Comparison of ENCODE assay signal across 16 mouse cellular contexts in the genomic region with DNA sequence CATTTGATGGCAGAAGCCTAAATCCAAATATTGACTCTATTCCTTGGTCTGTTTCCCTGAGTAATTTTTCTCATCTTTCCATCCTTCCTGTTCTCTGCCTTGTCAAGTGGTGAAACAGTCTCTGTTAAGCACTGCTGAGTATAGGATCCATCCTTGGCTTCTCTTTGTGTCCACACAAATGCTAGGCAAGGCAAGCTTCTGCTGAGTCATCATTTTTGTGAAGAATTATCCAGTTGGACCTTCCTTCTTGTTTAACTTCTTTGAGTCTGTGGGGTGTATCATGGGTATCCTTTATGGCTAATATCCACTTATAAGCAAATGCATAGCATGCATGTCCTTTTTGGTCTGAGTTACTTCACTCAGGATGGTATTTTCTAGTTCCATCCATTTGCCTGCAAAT.
"Had no signal": no experiment of that assay in that cellular context is flagged by ENCODE, and none has a peak within 500 bp of the region (broad histone marks: within the 10 kb centered on the region; RNA-seq: fewer than 3 reads in every experiment).

No protein-coding gene starts in this region.

- H3K9ac ChIP-seq: neural tube, embryonic 13.5 days; neural tube, embryonic 15.5 days; stomach, embryonic 15.5 days had no signal

- H3K27ac ChIP-seq: neural tube, embryonic 13.5 days; neural tube, embryonic 15.5 days; stomach, embryonic 15.5 days; stomach, postnatal 0 days had no signal

- H3K27me3 ChIP-seq: neural tube, embryonic 13.5 days; neural tube, embryonic 15.5 days; stomach, embryonic 15.5 days had no signal

- H3K4me3 ChIP-seq: neural tube, embryonic 13.5 days; neural tube, embryonic 15.5 days; stomach, embryonic 15.5 days had no signal

- H3K9me3 ChIP-seq: neural tube, embryonic 13.5 days; neural tube, embryonic 15.5 days; stomach, embryonic 15.5 days had no signal

- DNase-seq: retina, postnatal 1 day; right cerebral cortex, adult 18-20 months; right cerebral cortex, postnatal 14 days; right cerebral cortex, postnatal 25 days; right cerebral cortex, postnatal 4 days; spleen, adult 18-20 months; thymus, adult 18-20 months; thymus, adult 2 months; thymus, postnatal 14 days; thymus, postnatal 25 days; thymus, postnatal 36 days; thymus, postnatal 4 days had no signal

- H3K4me2 ChIP-seq: neural tube, embryonic 13.5 days; neural tube, embryonic 15.5 days; stomach, embryonic 15.5 days had no signal

- H3K4me1 ChIP-seq: neural tube, embryonic 13.5 days; neural tube, embryonic 15.5 days; stomach, embryonic 15.5 days had no signal

- H3K36me3 ChIP-seq: neural tube, embryonic 13.5 days; neural tube, embryonic 15.5 days; stomach, embryonic 15.5 days had no signal
